Mouse (Mus musculus) MEL (cell line): ENCODE measurements around the gene Olfr90. TPM values are rescaled to one million over a fixed set of nuclear protein-coding genes. Genes with fewer than 3 reads are reported as not detected.

ENCODE experiments used
- DNase-seq: peaks from one replicate; pipeline ENCODE4 v3.0.0; 2011; ENCODE audit warnings: low read depth, low spot score
- H3K27ac ChIP-seq: 2 replicates; pipeline ENCODE4 v1.5.1; 2012; ENCODE audit warnings: low read depth, mild to moderate bottlenecking, control low read depth, low read length, moderate library complexity; ENCODE audit not compliant: control insufficient read depth
- H3K27me3 ChIP-seq, 2 experiments: fragments of 150-350 bp in 1 of 2; sonication (generic) in 1 of 2; 2 replicates each; pipeline ENCODE4 v1.6.1; 2012; ENCODE audit warnings: low read length in 2 of 2, mild to moderate bottlenecking in 2 of 2, improper control_type of control experiment in 1 of 2, moderate library complexity in 1 of 2; ENCODE audit not compliant: insufficient read depth in 2 of 2, control insufficient read depth in 1 of 2
- H3K36me3 ChIP-seq, 2 experiments: 2 replicates each; pipeline ENCODE4 v1.6.1; 2012 to 2014; ENCODE audit warnings: low read length in 2 of 2, improper control_type of control experiment in 1 of 2, inconsistent platforms in 1 of 2, mild to moderate bottlenecking in 1 of 2; ENCODE audit not compliant: insufficient read depth in 2 of 2, control insufficient read depth in 1 of 2
- H3K4me1 ChIP-seq, 2 experiments: fragments of 150-350 bp in 1 of 2; sonication (generic) in 1 of 2; 2 replicates each; pipeline ENCODE4 v1.6.1; 2012; ENCODE audit warnings: low read length in 2 of 2, improper control_type of control experiment in 1 of 2, mild to moderate bottlenecking in 1 of 2; ENCODE audit not compliant: insufficient read depth in 2 of 2, control insufficient read depth in 1 of 2
- H3K4me3 ChIP-seq, 2 experiments: fragments of 150-350 bp in 1 of 2; sonication (generic) in 1 of 2; 2 replicates each; pipeline ENCODE4 v1.5.1; 2012; ENCODE audit warnings: low read depth in 2 of 2, low read length in 2 of 2, mild to moderate bottlenecking in 2 of 2, moderate library complexity in 2 of 2, control low read depth in 1 of 2, improper control_type of control experiment in 1 of 2; ENCODE audit not compliant: control insufficient read depth in 1 of 2, insufficient read depth in 1 of 2
- H3K79me2 ChIP-seq: 2 replicates; pipeline ENCODE4 v1.6.1; 2012; ENCODE audit warnings: mild to moderate bottlenecking, low read length, moderate library complexity; ENCODE audit not compliant: control insufficient read depth, poor library complexity, insufficient read depth
- H3K9ac ChIP-seq: 2 replicates; pipeline ENCODE4 v1.6.1; 2012; ENCODE audit warnings: low read depth, mild to moderate bottlenecking, control low read depth, low read length, moderate library complexity; ENCODE audit not compliant: control insufficient read depth, poor library complexity, severe bottlenecking
- H3K9me3 ChIP-seq: fragments of 150-350 bp; sonication (generic); replicated peaks from 2 replicates; pipeline ENCODE4 v1.6.1; 2012; ENCODE audit warnings: mild to moderate bottlenecking, low read length, improper control_type of control experiment, moderate library complexity; ENCODE audit not compliant: insufficient read depth
- BHLHE40 ChIP-seq: IDR thresholded peaks from 2 replicates; pipeline ENCODE4 v1.6.1; 2012; ENCODE audit warnings: low read depth, mild to moderate bottlenecking, inconsistent platforms, low read length, improper control_type of control experiment, borderline replicate concordance
- CHD1 ChIP-seq: IDR thresholded peaks from 2 replicates; pipeline ENCODE4 v1.6.1; 2012; ENCODE audit warnings: low read depth, mild to moderate bottlenecking, inconsistent platforms, low read length, improper control_type of control experiment
- CHD2 ChIP-seq: IDR thresholded peaks from 2 replicates; pipeline ENCODE4 v1.6.1; 2011; ENCODE audit warnings: low read length, improper control_type of control experiment
- CTCF ChIP-seq, 3 experiments: IDR thresholded peaks in 2 of 3; conservative IDR thresholded peaks in 1 of 3; 2 replicates each; pipeline ENCODE4 v1.5.1; 2011 to 2012; ENCODE audit warnings: low read length in 3 of 3, low read depth in 2 of 3, mild to moderate bottlenecking in 2 of 3, improper control_type of control experiment in 1 of 3, inconsistent platforms in 1 of 3, mixed read lengths in 1 of 3, moderate library complexity in 1 of 3; ENCODE audit not compliant: control insufficient read depth in 1 of 3, insufficient read depth in 1 of 3, poor library complexity in 1 of 3, severe bottlenecking in 1 of 3
- ELF1 ChIP-seq: IDR thresholded peaks from 2 replicates; pipeline ENCODE4 v1.6.1; 2014; ENCODE audit warnings: low read depth, mild to moderate bottlenecking, inconsistent platforms, low read length, improper control_type of control experiment, moderate library complexity
- EP300 ChIP-seq, 2 experiments: IDR thresholded peaks; 2 replicates each; pipeline ENCODE4 v1.6.1; 2011; ENCODE audit warnings: improper control_type of control experiment in 2 of 2, low read length in 2 of 2, low read depth in 1 of 2, mild to moderate bottlenecking in 1 of 2
- ETS1 ChIP-seq: IDR thresholded peaks from 2 replicates; pipeline ENCODE4 v1.6.1; 2012; ENCODE audit warnings: low read depth, mild to moderate bottlenecking, inconsistent platforms, low read length, improper control_type of control experiment, moderate library complexity
- GATA1 ChIP-seq: IDR thresholded peaks from 2 replicates; pipeline ENCODE4 v1.6.1; 2011; ENCODE audit warnings: low read depth, low read length, improper control_type of control experiment
- HCFC1 ChIP-seq: IDR thresholded peaks from 2 replicates; pipeline ENCODE4 v1.6.1; 2012; ENCODE audit warnings: low read depth, mild to moderate bottlenecking, inconsistent platforms, low read length, improper control_type of control experiment, moderate library complexity
- JUND ChIP-seq: IDR thresholded peaks from 2 replicates; pipeline ENCODE4 v1.6.1; 2011; ENCODE audit warnings: low read depth, mild to moderate bottlenecking, improper control_type of control experiment, low read length
- MAX ChIP-seq: IDR thresholded peaks from 2 replicates; pipeline ENCODE4 v1.6.1; 2011; ENCODE audit warnings: low read length, improper control_type of control experiment
- MAZ ChIP-seq: IDR thresholded peaks from 2 replicates; pipeline ENCODE4 v1.6.1; 2012; ENCODE audit warnings: low read depth, mild to moderate bottlenecking, inconsistent platforms, low read length, improper control_type of control experiment
- MEF2A ChIP-seq: IDR thresholded peaks from 2 replicates; pipeline ENCODE4 v1.6.1; 2014; ENCODE audit warnings: low read depth, mild to moderate bottlenecking, inconsistent platforms, low read length, improper control_type of control experiment; ENCODE audit not compliant: poor library complexity, insufficient replicate concordance, severe bottlenecking; ENCODE audit errors: extremely low read depth
- MYB ChIP-seq: IDR thresholded peaks from 2 replicates; pipeline ENCODE4 v1.6.1; 2011; ENCODE audit warnings: mild to moderate bottlenecking, low read depth, low read length, improper control_type of control experiment
- MYC ChIP-seq: IDR thresholded peaks from 2 replicates; pipeline ENCODE4 v1.6.1; 2011; ENCODE audit warnings: low read depth, mild to moderate bottlenecking, low read length, improper control_type of control experiment, moderate library complexity
- NRF1 ChIP-seq: IDR thresholded peaks from 2 replicates; pipeline ENCODE4 v1.6.1; 2014; ENCODE audit warnings: low read depth, mild to moderate bottlenecking, inconsistent platforms, low read length, improper control_type of control experiment, moderate library complexity; ENCODE audit not compliant: poor library complexity, insufficient read depth, severe bottlenecking
- POLR2A ChIP-seq, 2 experiments: IDR thresholded peaks; 2 replicates each; pipeline ENCODE4 v1.6.1; 2011 to 2012; ENCODE audit warnings: low read length in 2 of 2, mild to moderate bottlenecking in 2 of 2, control low read depth in 1 of 2, improper control_type of control experiment in 1 of 2, low read depth in 1 of 2, moderate library complexity in 1 of 2; ENCODE audit not compliant: control insufficient read depth in 1 of 2, insufficient read depth in 1 of 2, poor library complexity in 1 of 2
- POLR2AphosphoS5 ChIP-seq: IDR thresholded peaks from 2 replicates; pipeline ENCODE4 v1.6.1; 2012; ENCODE audit warnings: low read depth, borderline replicate concordance, mild to moderate bottlenecking, inconsistent platforms, low read length, moderate library complexity, mixed read lengths
- RCOR1 ChIP-seq: IDR thresholded peaks from 2 replicates; pipeline ENCODE4 v1.6.1; 2012; ENCODE audit warnings: low read depth, mild to moderate bottlenecking, inconsistent platforms, low read length, improper control_type of control experiment
- SIN3A ChIP-seq: IDR thresholded peaks from 2 replicates; pipeline ENCODE4 v1.6.1; 2012; ENCODE audit warnings: low read length, improper control_type of control experiment, inconsistent platforms
- TBP ChIP-seq: IDR thresholded peaks from 2 replicates; pipeline ENCODE4 v1.8.0; 2011; ENCODE audit warnings: low read depth, low read length, improper control_type of control experiment
- TCF12 ChIP-seq: IDR thresholded peaks from 2 replicates; pipeline ENCODE4 v1.6.1; 2014; ENCODE audit warnings: low read depth, mild to moderate bottlenecking, inconsistent platforms, low read length, improper control_type of control experiment, moderate library complexity
- UBTF ChIP-seq: IDR thresholded peaks from 2 replicates; pipeline ENCODE4 v1.6.1; 2012; ENCODE audit warnings: low read depth, mild to moderate bottlenecking, inconsistent platforms, low read length, improper control_type of control experiment, moderate library complexity, borderline replicate concordance; ENCODE audit not compliant: insufficient read depth
- USF1 ChIP-seq: IDR thresholded peaks from 2 replicates; pipeline ENCODE4 v1.6.1; 2014; ENCODE audit warnings: low read depth, mild to moderate bottlenecking, inconsistent platforms, low read length, improper control_type of control experiment, moderate library complexity
- ZC3H11A ChIP-seq: IDR thresholded peaks from 2 replicates; pipeline ENCODE4 v1.6.1; 2012; ENCODE audit warnings: low read depth, mild to moderate bottlenecking, inconsistent platforms, low read length, improper control_type of control experiment
- ZKSCAN1 ChIP-seq: IDR thresholded peaks from 2 replicates; pipeline ENCODE4 v1.6.1; 2012; ENCODE audit warnings: low read depth, mild to moderate bottlenecking, inconsistent platforms, low read length, improper control_type of control experiment, moderate library complexity
- ZMIZ1 ChIP-seq: IDR thresholded peaks from 2 replicates; pipeline ENCODE4 v1.6.1; 2012; ENCODE audit warnings: low read depth, mild to moderate bottlenecking, inconsistent platforms, low read length, improper control_type of control experiment, moderate library complexity
- ZNF384 ChIP-seq: IDR thresholded peaks from 2 replicates; pipeline ENCODE4 v1.6.1; 2012; ENCODE audit warnings: low read depth, mild to moderate bottlenecking, inconsistent platforms, low read length, improper control_type of control experiment
- polyA plus RNA-seq, 2 experiments: library from polyadenylated mRNA; stranded (reverse) in 1 of 2; unstranded in 1 of 2; fragments of >175 nt in 1 of 2; fragments of >200 nt in 1 of 2; gene quantifications; 2 replicates each; pipeline versions ENCODE4 v1.2.1 to v1.2.4; 2012; ENCODE audit warnings: low replicate concordance in 2 of 2, low read depth in 1 of 2; ENCODE audit not compliant: insufficient read length in 2 of 2, insufficient read depth in 1 of 2, missing spikeins in 1 of 2
- total RNA-seq: library from RNA; depleted of rRNA; stranded (reverse); fragments of 300-350 nt; gene quantifications from 2 replicates; pipeline ENCODE4 v1.2.3, GENCODE M21; 2012

Olfr90 gene
- total and polyA plus RNA-seq, 3 experiments, result 0.08 TPM; not detected in 1

DNA sequence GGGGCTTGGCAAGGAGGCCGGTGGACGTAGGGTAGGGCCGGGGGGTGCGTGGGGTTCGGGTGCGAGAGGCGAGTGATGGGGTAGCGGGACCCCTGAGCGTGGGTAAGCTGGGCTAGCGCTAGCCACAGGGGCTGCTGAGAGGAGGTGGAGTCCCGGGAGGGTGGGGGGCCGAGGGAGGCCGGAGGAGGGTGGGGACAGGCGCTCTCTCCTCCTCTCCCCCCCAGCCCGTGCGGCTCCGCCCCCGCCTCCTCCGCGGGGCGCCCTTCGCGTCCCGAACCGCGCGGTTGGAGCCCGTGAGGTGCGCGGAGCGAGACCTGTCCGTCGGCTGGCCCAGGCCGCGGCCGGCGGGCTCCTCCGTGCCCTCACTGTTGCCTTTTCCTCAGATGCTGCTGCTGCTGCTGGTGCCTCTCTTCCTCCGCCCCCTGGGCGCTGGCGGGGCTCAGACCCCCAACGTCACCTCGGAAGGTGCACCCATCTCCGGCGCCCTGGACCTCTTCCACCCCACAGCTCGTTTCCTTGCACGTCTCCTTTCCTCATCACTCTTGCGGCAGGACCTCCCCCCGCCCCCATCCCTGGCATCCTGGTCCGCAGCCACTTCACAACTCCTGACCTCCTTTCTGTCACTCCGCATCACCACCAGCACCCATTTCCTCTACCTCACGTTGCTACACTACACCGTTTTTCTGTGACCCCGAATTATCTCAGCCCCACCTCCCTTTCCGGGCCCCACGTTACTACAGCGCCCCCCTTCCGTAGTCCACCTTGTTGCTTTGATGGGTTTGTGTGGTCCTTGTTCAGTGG lies 41.8 kb downstream of the Olfr90 start (continued):
- TF ChIP-seq POLR2AphosphoS5 (no peak), TBP (no peak), POLR2A (IDR thresholded peaks at IDR 0.05; ENCODE audit: control insufficient read depth in 1 of 2, insufficient read depth in 1 of 2, low read depth in 1 of 2, low read length in 2 of 2, poor library complexity in 1 of 2) (peak in 1 of 2 experiments; percentile 40; a peak in 2 of 4 replicates), GATA1 (no peak), ZC3H11A (no peak), USF1 (no peak), TCF12 (no peak), RCOR1 (no peak), MYB (no peak), MEF2A (no peak), ZKSCAN1 (no peak)

DNA sequence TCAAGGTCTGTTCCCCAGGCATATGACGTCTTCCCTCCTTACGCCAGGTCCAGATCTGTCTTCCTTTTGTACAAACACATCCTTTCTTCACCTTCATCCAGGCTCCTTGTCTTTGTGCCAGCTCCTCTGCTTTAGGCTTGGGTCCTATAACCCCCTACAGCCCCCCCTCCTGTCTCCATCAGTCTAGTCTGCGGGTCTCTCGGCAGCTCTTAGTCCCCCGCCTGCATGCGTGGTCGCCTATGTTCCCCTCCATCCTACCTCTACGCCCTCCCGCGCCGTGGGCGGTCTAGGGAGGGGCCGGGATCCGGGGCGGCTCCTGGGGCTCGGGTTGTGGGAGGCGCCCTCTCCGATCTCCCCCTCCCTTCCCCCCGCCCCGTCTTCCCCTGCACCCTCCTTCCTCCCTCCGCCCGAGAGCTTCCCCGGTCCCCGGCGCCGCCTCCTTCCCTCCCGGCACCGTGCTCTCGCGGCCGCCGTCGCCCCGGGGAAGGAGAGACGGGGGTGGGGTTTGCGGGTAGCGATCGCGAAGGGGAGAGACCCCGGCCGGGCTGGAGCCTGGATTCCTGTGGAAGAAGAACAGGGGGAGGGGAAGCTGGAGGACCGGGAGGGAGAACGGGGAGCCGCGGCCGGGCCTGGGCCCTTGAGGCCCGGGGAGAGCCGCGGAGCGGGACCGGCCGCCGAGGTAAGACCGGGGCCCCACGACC lies 42.5 kb downstream of the Olfr90 start, which contains the start of gene Gabbr1:
Gabbr1 (plus strand) TSS at position 356 of the 701 bp plus-strand sequence.
- peak within 1 kb of the TSS; percentile 64 to 98 for H3K4me3 ChIP-seq
- H3K27ac ChIP-seq, result no peak within 1 kb of the TSS
- H3K9me3 ChIP-seq, result no peaks in the 10 kb centered on the region
- peak; percentile 85 for DNase-seq
- peaks cover 0 to 7% of the 10 kb centered on the region in 2 experiments; a peak in 2 of 4 replicates for H3K36me3 ChIP-seq
- no peak for TF ChIP-seq TBP
- TF ChIP-seq CHD2, result no peak
- peak in 1 of 2 experiments; percentile 30; a peak in 2 of 4 replicates for TF ChIP-seq POLR2A (IDR thresholded peaks at IDR 0.05; ENCODE audit: control insufficient read depth in 1 of 2, insufficient read depth in 1 of 2, low read depth in 1 of 2, low read length in 2 of 2, poor library complexity in 1 of 2)
- no peak for TF ChIP-seq MAX
- TF ChIP-seq MAZ, result peak; percentile 98
- no peak for TF ChIP-seq NRF1
- TF ChIP-seq BHLHE40, result no peak
- no peak for TF ChIP-seq CHD1
- TF ChIP-seq SIN3A, result peak; percentile 23; the same call in 1 of the 2 replicates
- peak; percentile 53; the same call in 1 of the 2 replicates for TF ChIP-seq HCFC1
- TF ChIP-seq USF1, result no peak
- TF ChIP-seq RCOR1, result no peak
- no peak for TF ChIP-seq ZKSCAN1
- no peak for TF ChIP-seq MYC
- no peak for TF ChIP-seq JUND
- TF ChIP-seq UBTF, result peak; percentile 67; the same call in 1 of the 2 replicates
- TF ChIP-seq ZNF384, result no peak
- TF ChIP-seq CTCF (IDR thresholded peaks at IDR 0.05 in 2 of 3, conservative IDR thresholded peaks at IDR 0.05 in 1 of 3; ENCODE audit: control insufficient read depth in 1 of 3, insufficient read depth in 1 of 3, low read depth in 2 of 3, low read length in 3 of 3, poor library complexity in 1 of 3, severe bottlenecking in 1 of 3), result no peak
- TF ChIP-seq ETS1, result no peak
- TF ChIP-seq ELF1, result no peak
- TF ChIP-seq EP300 (IDR thresholded peaks at IDR 0.05; ENCODE audit: low read depth in 1 of 2, low read length in 2 of 2), result no peak
- no peak for TF ChIP-seq ZMIZ1
- TF ChIP-seq, all 39 proteins: peak for 5
- Histone ChIP-seq H3K79me2 (peaks cover 1% of the 10 kb centered on the region), H3K27me3 (no peaks in the 10 kb centered on the region), H3K9ac (peak within 1 kb of the TSS; percentile 94), H3K4me1 (peaks cover 2% of the 10 kb centered on the region in 2 experiments; a peak in 1 of 4 replicates)
